Mouse (Mus musculus): ENCODE results near the gene Vps53. TPM values are rescaled to one million over a fixed set of nuclear protein-coding genes. Genes with fewer than 3 reads are reported as not detected.
A peak's percentile ranks its signal among the peaks of the same experiment; 100 is the strongest.

Vps53 gene
- total and polyA plus RNA-seq, 2 experiments from 2014 or later: 25.2 to 40.6 TPM

GRCm38 (mm10) chr11:76042041-76042638 lies 137.3 kb downstream of the Vps53 start:
- H3K27me3 ChIP-seq (ENCODE audit: control insufficient read depth, insufficient read depth, low read length): no peaks in the 10 kb centered on the region
- H3K27ac ChIP-seq (ENCODE audit: low read depth): peak overlapping the region; percentile 75
- no peak overlapping the region for H3K9ac ChIP-seq (replicated peaks; ENCODE audit: low read depth, low read length)
- ATAC-seq (ENCODE audit: insufficient read depth, low read depth) (0 out of 2 replicates have a peak, but pooled peaks have one; percentile 22), DNase-seq (ENCODE audit: low spot score) (no peak)
- no peak for TF ChIP-seq CTCF (IDR thresholded peaks at IDR 0.05; ENCODE audit: low read depth)
- no peak for TF ChIP-seq EP300 (IDR thresholded peaks at IDR 0.05; ENCODE audit: low read depth)
- H3K4me1 ChIP-seq (ENCODE audit: control insufficient read depth, insufficient read depth): peaks cover 18% of the 10 kb centered on the region
- no peaks in the 10 kb centered on the region for H3K9me3 ChIP-seq (replicated peaks; ENCODE audit: control insufficient read depth, low read length)
- H3K4me2 ChIP-seq (ENCODE audit: low read depth, low read length): no peak overlapping the region
- no peak overlapping the region for H3K4me3 ChIP-seq (ENCODE audit: low read depth, low read length)
- H3K36me3 ChIP-seq (replicated peaks; ENCODE audit: control insufficient read depth, insufficient read depth, low read length): peaks cover 8% of the 10 kb centered on the region; the same call in 1 of the 2 replicates
- 42% methylated on average over 10 of the region's 10 CpGs for WGBS

GRCm38 (mm10) chr11:76040761-76041376 lies 138.6 kb downstream of the Vps53 start:
- no peak overlapping the region for H3K4me2 ChIP-seq (ENCODE audit: low read depth, low read length)
- H3K9me3 ChIP-seq (replicated peaks; ENCODE audit: control insufficient read depth, low read length): no peaks in the 10 kb centered on the region
- no peaks in the 10 kb centered on the region for H3K27me3 ChIP-seq (ENCODE audit: control insufficient read depth, insufficient read depth, low read length)
- WGBS: 77% methylated on average over 4 of the region's 4 CpGs
- no peak overlapping the region for H3K4me3 ChIP-seq (ENCODE audit: low read depth, low read length)
- TF ChIP-seq EP300 (IDR thresholded peaks at IDR 0.05; ENCODE audit: low read depth) (no peak), CTCF (IDR thresholded peaks at IDR 0.05; ENCODE audit: low read depth) (no peak)
- DNase-seq (ENCODE audit: low spot score) (no peak), ATAC-seq (ENCODE audit: insufficient read depth, low read depth) (no peak)
- no peak overlapping the region for H3K9ac ChIP-seq (replicated peaks; ENCODE audit: low read depth, low read length)
- H3K36me3 ChIP-seq (replicated peaks; ENCODE audit: control insufficient read depth, insufficient read depth, low read length): no peaks in the 10 kb centered on the region
- peaks cover 18% of the 10 kb centered on the region for H3K4me1 ChIP-seq (ENCODE audit: control insufficient read depth, insufficient read depth)
- H3K27ac ChIP-seq (ENCODE audit: low read depth): peak overlapping the region; percentile 75; the same call in 1 of the 2 replicates

DNA sequence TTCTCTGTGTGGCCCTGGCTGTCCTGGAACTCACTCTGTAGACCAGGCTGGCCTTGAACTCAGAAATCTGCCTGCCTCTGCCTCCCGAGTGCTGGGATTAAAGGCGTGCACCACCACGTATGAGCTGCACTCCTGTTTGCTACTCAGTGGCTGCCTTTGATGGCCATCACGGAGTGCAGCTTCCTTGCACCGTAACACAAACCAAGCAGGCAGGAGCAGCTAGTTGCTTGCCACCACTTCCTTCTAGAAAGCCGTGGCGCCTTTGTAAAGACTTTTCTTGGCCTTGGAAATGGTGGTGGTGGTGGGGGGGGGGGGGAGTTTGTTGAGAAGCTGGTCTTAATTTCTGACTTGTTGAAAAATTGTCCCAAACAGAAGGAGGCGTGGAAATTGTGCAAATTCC lies 139.3 kb downstream of the Vps53 start:
- no peak overlapping the region for H3K4me3 ChIP-seq (ENCODE audit: low read depth, low read length)
- DNase-seq (ENCODE audit: low spot score) (no peak), ATAC-seq (ENCODE audit: insufficient read depth, low read depth) (no peak)
- H3K27me3 ChIP-seq (ENCODE audit: control insufficient read depth, insufficient read depth, low read length): no peaks in the 10 kb centered on the region
- WGBS: 84% methylated on average over 8 of the region's 8 CpGs
- H3K9me3 ChIP-seq (replicated peaks; ENCODE audit: control insufficient read depth, low read length): no peaks in the 10 kb centered on the region
- H3K9ac ChIP-seq (replicated peaks; ENCODE audit: low read depth, low read length): no peak overlapping the region
- H3K36me3 ChIP-seq (replicated peaks; ENCODE audit: control insufficient read depth, insufficient read depth, low read length): no peaks in the 10 kb centered on the region
- no peak overlapping the region for H3K27ac ChIP-seq (ENCODE audit: low read depth)
- no peak overlapping the region for H3K4me2 ChIP-seq (ENCODE audit: low read depth, low read length)
- peaks cover 18% of the 10 kb centered on the region for H3K4me1 ChIP-seq (ENCODE audit: control insufficient read depth, insufficient read depth)
- TF ChIP-seq EP300 (IDR thresholded peaks at IDR 0.05; ENCODE audit: low read depth) (no peak), CTCF (IDR thresholded peaks at IDR 0.05; ENCODE audit: low read depth) (no peak)

DNA sequence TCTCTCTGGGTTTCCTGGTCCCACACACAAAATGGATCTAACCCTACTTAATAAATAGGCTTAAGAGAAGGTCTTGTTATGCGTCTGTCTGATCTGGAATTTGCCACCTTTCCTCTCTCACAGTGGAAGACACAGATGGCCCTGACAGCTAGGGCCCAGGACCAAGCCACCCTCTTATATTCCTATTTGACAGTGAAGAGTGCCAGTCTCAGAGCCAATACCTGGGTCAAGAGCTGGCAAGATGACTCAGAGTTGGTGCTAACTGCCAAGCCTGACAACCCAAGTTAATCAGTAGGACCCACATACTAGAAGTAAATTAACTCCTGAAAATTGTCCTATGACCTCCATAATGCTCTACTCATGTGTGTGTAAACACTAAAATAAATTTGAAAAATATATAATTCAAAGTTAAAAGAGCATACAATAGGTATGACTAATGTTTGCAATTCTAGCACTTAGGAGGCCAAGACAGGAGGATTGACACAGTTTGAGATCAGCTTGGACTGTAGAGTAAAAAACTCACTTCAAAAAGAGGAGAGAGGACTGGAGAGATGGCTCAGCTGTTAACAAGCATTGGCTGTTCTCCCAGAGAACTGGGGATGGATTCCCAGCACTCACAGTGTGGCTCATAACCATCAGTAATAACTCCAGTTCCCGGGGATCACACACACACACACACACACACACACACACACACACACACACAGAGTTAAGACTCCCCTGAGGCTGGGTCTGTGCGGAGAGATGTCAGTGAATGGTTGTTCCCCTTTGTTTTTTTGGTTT lies 140.0 kb downstream of the Vps53 start:
- Histone ChIP-seq H3K27me3 (ENCODE audit: control insufficient read depth, insufficient read depth, low read length) (no peaks in the 10 kb centered on the region), H3K4me2 (ENCODE audit: low read depth, low read length) (no peak overlapping the region), H3K4me1 (ENCODE audit: control insufficient read depth, insufficient read depth) (peaks cover 18% of the 10 kb centered on the region), H3K9me3 (replicated peaks; ENCODE audit: control insufficient read depth, low read length) (no peaks in the 10 kb centered on the region), H3K27ac (ENCODE audit: low read depth) (no peak overlapping the region), H3K9ac (replicated peaks; ENCODE audit: low read depth, low read length) (no peak overlapping the region), H3K36me3 (replicated peaks; ENCODE audit: control insufficient read depth, insufficient read depth, low read length) (no peaks in the 10 kb centered on the region), H3K4me3 (ENCODE audit: low read depth, low read length) (no peak overlapping the region)
- no peak for TF ChIP-seq CTCF (IDR thresholded peaks at IDR 0.05; ENCODE audit: low read depth)
- DNase-seq (ENCODE audit: low spot score) (no peak), ATAC-seq (ENCODE audit: insufficient read depth, low read depth) (no peak)
- 85% methylated on average over 3 of the region's 3 CpGs for WGBS

DNA sequence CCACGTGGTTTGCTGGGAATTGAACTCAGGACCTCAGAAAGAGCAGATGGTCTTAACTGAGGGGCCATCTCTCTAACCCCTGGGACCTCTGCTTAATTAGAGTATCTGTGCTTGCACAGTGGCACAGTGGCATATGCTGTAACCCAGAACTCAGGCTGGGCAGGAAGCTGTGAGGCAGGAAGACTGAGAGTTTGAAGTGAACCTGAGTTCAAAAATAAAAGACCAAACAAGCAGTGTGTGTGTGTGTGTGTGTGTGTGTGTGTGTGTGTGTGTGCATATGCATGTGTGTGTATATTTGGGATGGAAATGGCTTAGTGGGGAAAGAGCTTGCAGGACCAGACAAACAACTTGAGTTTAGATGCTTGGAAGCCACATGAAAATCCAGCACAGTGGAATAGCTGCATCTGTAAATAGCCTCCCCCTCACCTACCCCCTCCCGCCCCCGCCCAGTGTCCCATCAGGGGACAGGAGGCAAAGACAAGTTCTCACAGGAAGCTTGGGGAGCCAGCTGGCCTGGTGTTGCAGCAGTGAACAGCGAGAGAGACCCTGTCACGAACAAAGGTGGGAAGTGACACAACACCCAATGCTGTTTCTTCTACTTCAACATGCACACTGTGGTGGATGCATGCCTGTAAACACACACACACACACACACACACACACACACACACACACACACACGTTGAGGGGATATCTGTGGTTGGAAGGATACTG lies 141.7 kb downstream of the Vps53 start:
- no peak overlapping the region for H3K9ac ChIP-seq (replicated peaks; ENCODE audit: low read depth, low read length)
- H3K4me1 ChIP-seq (ENCODE audit: control insufficient read depth, insufficient read depth): 0 out of 2 replicates have a peak, but pooled peaks cover 10% of the 10 kb centered on the region
- DNase-seq (ENCODE audit: low spot score) (peak; percentile 30), ATAC-seq (ENCODE audit: insufficient read depth, low read depth) (peak; percentile 43; the same call in 1 of the 2 replicates)
- H3K27ac ChIP-seq (ENCODE audit: low read depth): peak overlapping the region; percentile 55
- 37% methylated on average over 6 of the region's 6 CpGs for WGBS
- H3K4me3 ChIP-seq (ENCODE audit: low read depth, low read length): no peak overlapping the region
- no peaks in the 10 kb centered on the region for H3K36me3 ChIP-seq (replicated peaks; ENCODE audit: control insufficient read depth, insufficient read depth, low read length)
- H3K9me3 ChIP-seq (replicated peaks; ENCODE audit: control insufficient read depth, low read length): no peaks in the 10 kb centered on the region
- H3K27me3 ChIP-seq (ENCODE audit: control insufficient read depth, insufficient read depth, low read length): no peaks in the 10 kb centered on the region
- TF ChIP-seq EP300 (IDR thresholded peaks at IDR 0.05; ENCODE audit: low read depth) (no peak), CTCF (IDR thresholded peaks at IDR 0.05; ENCODE audit: low read depth) (no peak)
- no peak overlapping the region for H3K4me2 ChIP-seq (ENCODE audit: low read depth, low read length)

Measured in heart, postnatal 0 days (tissue).